Mouse (Mus musculus): ENCODE measurements around the gene Furin. TPM values are rescaled to one million over a fixed set of nuclear protein-coding genes. Genes with fewer than 3 reads are reported as not detected.

The Furin gene
- polyA plus RNA-seq, 1 experiment from 2014 or later: 8.7 TPM

GRCm38 (mm10) chr7:80373352-80373751 lies 31.9 kb downstream of the Furin start:
- Histone ChIP-seq H3K36me3 (ENCODE audit: control insufficient read depth, insufficient read depth, low read length) (no peaks in the 10 kb centered on the region), H3K4me2 (ENCODE audit: low read depth, low read length) (no peak overlapping the region), H3K27me3 (ENCODE audit: control insufficient read depth, insufficient read depth, low read length) (no peaks in the 10 kb centered on the region), H3K4me3 (replicated peaks; ENCODE audit: low read length) (no peak overlapping the region), H3K4me1 (ENCODE audit: control insufficient read depth, insufficient read depth, low read length) (peaks cover 19% of the 10 kb centered on the region), H3K27ac (ENCODE audit: low read length) (no peak overlapping the region), H3K9me3 (replicated peaks; ENCODE audit: control insufficient read depth, low read length) (no peaks in the 10 kb centered on the region), H3K9ac (ENCODE audit: low read length) (no peak overlapping the region)
- ATAC-seq (ENCODE audit: insufficient read depth, low FRiP score): no peak
- WGBS: 63% methylated on average over 4 of the region's 4 CpGs

GRCm38 (mm10) chr7:80372667-80373066 lies 32.6 kb downstream of the Furin start:
- H3K4me2 ChIP-seq (ENCODE audit: low read depth, low read length): no peak overlapping the region
- no peak overlapping the region for H3K4me3 ChIP-seq (replicated peaks; ENCODE audit: low read length)
- H3K9me3 ChIP-seq (replicated peaks; ENCODE audit: control insufficient read depth, low read length): no peaks in the 10 kb centered on the region
- WGBS: 61% methylated on average over 2 of the region's 2 CpGs
- no peaks in the 10 kb centered on the region for H3K36me3 ChIP-seq (ENCODE audit: control insufficient read depth, insufficient read depth, low read length)
- no peak for ATAC-seq (ENCODE audit: insufficient read depth, low FRiP score)
- H3K27ac ChIP-seq (ENCODE audit: low read length): no peak overlapping the region
- H3K4me1 ChIP-seq (ENCODE audit: control insufficient read depth, insufficient read depth, low read length): peaks cover 21% of the 10 kb centered on the region
- H3K27me3 ChIP-seq (ENCODE audit: control insufficient read depth, insufficient read depth, low read length): no peaks in the 10 kb centered on the region
- no peak overlapping the region for H3K9ac ChIP-seq (ENCODE audit: low read length)

GRCm38 (mm10) chr7:80372166-80372565 lies 33.1 kb downstream of the Furin start:
- no peaks in the 10 kb centered on the region for H3K9me3 ChIP-seq (replicated peaks; ENCODE audit: control insufficient read depth, low read length)
- no peaks in the 10 kb centered on the region for H3K27me3 ChIP-seq (ENCODE audit: control insufficient read depth, insufficient read depth, low read length)
- no peak overlapping the region for H3K4me3 ChIP-seq (replicated peaks; ENCODE audit: low read length)
- no peak for ATAC-seq (ENCODE audit: insufficient read depth, low FRiP score)
- 72% methylated on average over 3 of the region's 3 CpGs for WGBS
- H3K9ac ChIP-seq (ENCODE audit: low read length): no peak overlapping the region
- no peak overlapping the region for H3K4me2 ChIP-seq (ENCODE audit: low read depth, low read length)
- no peak overlapping the region for H3K27ac ChIP-seq (ENCODE audit: low read length)
- peaks cover 3% of the 10 kb centered on the region; the same call in 1 of the 2 replicates for H3K36me3 ChIP-seq (ENCODE audit: control insufficient read depth, insufficient read depth, low read length)
- peaks cover 21% of the 10 kb centered on the region for H3K4me1 ChIP-seq (ENCODE audit: control insufficient read depth, insufficient read depth, low read length)

GRCm38 (mm10) chr7:80371041-80371751 lies 34.0 kb downstream of the Furin start, which contains the start of gene Man2a2:
Gene Man2a2, minus strand, starts transcription at chr7:80371375.
- under 1% methylated on average over 66 of the region's 86 CpGs for WGBS
- peak; percentile 78 for ATAC-seq (ENCODE audit: insufficient read depth, low FRiP score)

GRCm38 (mm10) chr7:80370649-80371040 lies 34.6 kb downstream of the Furin start:
- peaks cover 13% of the 10 kb centered on the region for H3K36me3 ChIP-seq (ENCODE audit: control insufficient read depth, insufficient read depth, low read length)
- H3K9ac ChIP-seq (ENCODE audit: low read length): peak overlapping the region; percentile 90
- under 1% methylated on average over 31 of the region's 31 CpGs for WGBS
- peak; percentile 67 for ATAC-seq (ENCODE audit: insufficient read depth, low FRiP score)
- H3K27ac ChIP-seq (ENCODE audit: low read length): peak overlapping the region; percentile 77
- peak overlapping the region; percentile 73 for H3K4me2 ChIP-seq (ENCODE audit: low read depth, low read length)
- no peaks in the 10 kb centered on the region for H3K27me3 ChIP-seq (ENCODE audit: control insufficient read depth, insufficient read depth, low read length)
- H3K9me3 ChIP-seq (replicated peaks; ENCODE audit: control insufficient read depth, low read length): no peaks in the 10 kb centered on the region
- H3K4me1 ChIP-seq (ENCODE audit: control insufficient read depth, insufficient read depth, low read length): peaks cover 21% of the 10 kb centered on the region
- H3K4me3 ChIP-seq (replicated peaks; ENCODE audit: low read length): peak overlapping the region; percentile 72

More at GRCm38 (mm10) chr7:80371041-80371751, 34.0 kb downstream of the Furin start, which contains the start of gene Man2a2:
- Histone ChIP-seq H3K27me3 (ENCODE audit: control insufficient read depth, insufficient read depth, low read length) (no peaks in the 10 kb centered on the region), H3K9ac (ENCODE audit: low read length) (peak within 1 kb of the TSS; percentile 90), H3K4me2 (ENCODE audit: low read depth, low read length) (peak within 1 kb of the TSS; percentile 73), H3K27ac (ENCODE audit: low read length) (peak within 1 kb of the TSS; percentile 77), H3K9me3 (replicated peaks; ENCODE audit: control insufficient read depth, low read length) (no peaks in the 10 kb centered on the region), H3K4me3 (replicated peaks; ENCODE audit: low read length) (peak within 1 kb of the TSS; percentile 72), H3K4me1 (ENCODE audit: control insufficient read depth, insufficient read depth, low read length) (peaks cover 21% of the 10 kb centered on the region), H3K36me3 (ENCODE audit: control insufficient read depth, insufficient read depth, low read length) (peaks cover 13% of the 10 kb centered on the region)

GRCm38 (mm10) chr7:80369967-80370431 lies 35.2 kb downstream of the Furin start:
- Histone ChIP-seq H3K27ac (ENCODE audit: low read length) (peak overlapping the region; percentile 77), H3K36me3 (ENCODE audit: control insufficient read depth, insufficient read depth, low read length) (peaks cover 13% of the 10 kb centered on the region), H3K9me3 (replicated peaks; ENCODE audit: control insufficient read depth, low read length) (no peaks in the 10 kb centered on the region), H3K9ac (ENCODE audit: low read length) (peak overlapping the region; percentile 90), H3K4me1 (ENCODE audit: control insufficient read depth, insufficient read depth, low read length) (peaks cover 21% of the 10 kb centered on the region), H3K27me3 (ENCODE audit: control insufficient read depth, insufficient read depth, low read length) (no peaks in the 10 kb centered on the region), H3K4me2 (ENCODE audit: low read depth, low read length) (peak overlapping the region; percentile 73), H3K4me3 (replicated peaks; ENCODE audit: low read length) (peak overlapping the region; percentile 72)
- ATAC-seq (ENCODE audit: insufficient read depth, low FRiP score): no peak
- WGBS: 24% methylated on average over 4 of the region's 4 CpGs

GRCm38 (mm10) chr7:80369461-80369860 lies 35.8 kb downstream of the Furin start:
- no peak for ATAC-seq (ENCODE audit: insufficient read depth, low FRiP score)
- Histone ChIP-seq H3K4me3 (replicated peaks; ENCODE audit: low read length) (peak overlapping the region; percentile 72), H3K4me2 (ENCODE audit: low read depth, low read length) (peak overlapping the region; percentile 73), H3K4me1 (ENCODE audit: control insufficient read depth, insufficient read depth, low read length) (peaks cover 21% of the 10 kb centered on the region), H3K27ac (ENCODE audit: low read length) (0 out of 2 replicates have a peak overlapping the region, but pooled peaks have one; percentile 77), H3K9me3 (replicated peaks; ENCODE audit: control insufficient read depth, low read length) (no peaks in the 10 kb centered on the region), H3K27me3 (ENCODE audit: control insufficient read depth, insufficient read depth, low read length) (no peaks in the 10 kb centered on the region), H3K36me3 (ENCODE audit: control insufficient read depth, insufficient read depth, low read length) (peaks cover 13% of the 10 kb centered on the region), H3K9ac (ENCODE audit: low read length) (peak overlapping the region; percentile 90; the same call in 1 of the 2 replicates)
- WGBS: 51% methylated on average over 5 of the region's 5 CpGs

GRCm38 (mm10) chr7:80368635-80369421 lies 36.4 kb downstream of the Furin start:
- H3K4me1 ChIP-seq (ENCODE audit: control insufficient read depth, insufficient read depth, low read length): peaks cover 21% of the 10 kb centered on the region
- no peak overlapping the region for H3K4me3 ChIP-seq (replicated peaks; ENCODE audit: low read length)
- peak overlapping the region; percentile 11; the same call in 1 of the 2 replicates for H3K9ac ChIP-seq (ENCODE audit: low read length)
- WGBS: 61% methylated on average over 20 of the region's 20 CpGs
- H3K9me3 ChIP-seq (replicated peaks; ENCODE audit: control insufficient read depth, low read length): no peaks in the 10 kb centered on the region
- H3K36me3 ChIP-seq (ENCODE audit: control insufficient read depth, insufficient read depth, low read length): peaks cover 16% of the 10 kb centered on the region
- H3K27ac ChIP-seq (ENCODE audit: low read length): no peak overlapping the region
- no peaks in the 10 kb centered on the region for H3K27me3 ChIP-seq (ENCODE audit: control insufficient read depth, insufficient read depth, low read length)
- peak overlapping the region; percentile 73 for H3K4me2 ChIP-seq (ENCODE audit: low read depth, low read length)
- ATAC-seq (ENCODE audit: insufficient read depth, low FRiP score): no peak

- H3K27ac ChIP-seq (ENCODE audit: low read length): no peak overlapping the region
- no peaks in the 10 kb centered on the region for H3K27me3 ChIP-seq (ENCODE audit: control insufficient read depth, insufficient read depth, low read length)
- no peak overlapping the region for H3K4me3 ChIP-seq (replicated peaks; ENCODE audit: low read length)
- no peaks in the 10 kb centered on the region for H3K9me3 ChIP-seq (replicated peaks; ENCODE audit: control insufficient read depth, low read length)
- no peak for ATAC-seq (ENCODE audit: insufficient read depth, low FRiP score)
- H3K36me3 ChIP-seq (ENCODE audit: control insufficient read depth, insufficient read depth, low read length): peaks cover 18% of the 10 kb centered on the region
- H3K9ac ChIP-seq (ENCODE audit: low read length): no peak overlapping the region
- 87% methylated on average over 9 of the region's 9 CpGs for WGBS
- peaks cover 21% of the 10 kb centered on the region for H3K4me1 ChIP-seq (ENCODE audit: control insufficient read depth, insufficient read depth, low read length)
- H3K4me2 ChIP-seq (ENCODE audit: low read depth, low read length): no peak overlapping the region
Measured at GRCm38 (mm10) chr7:80368009-80368408, 37.2 kb downstream of the Furin start.

All from stomach, embryonic 16.5 days (tissue).